ENCODE assay signal across 9 mouse cellular contexts in the genomic region with DNA sequence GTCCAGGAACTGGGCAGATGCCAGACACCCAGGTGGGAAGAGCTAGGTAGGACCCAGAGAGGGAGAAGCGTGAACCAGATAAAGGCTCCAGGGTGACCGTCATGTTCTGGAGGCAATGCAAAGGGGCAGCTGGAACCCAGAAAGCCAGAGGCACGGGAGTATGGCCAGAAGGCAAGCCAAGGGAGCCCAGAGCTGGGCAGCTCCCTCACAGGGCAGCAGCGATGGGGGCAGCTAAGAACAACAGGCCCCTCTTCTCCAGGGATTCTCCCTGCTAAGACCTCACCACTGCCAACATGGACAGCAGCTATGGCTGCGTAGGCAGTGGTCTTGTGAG. TPM values are rescaled to one million over a fixed set of nuclear protein-coding genes. Genes with fewer than 3 reads are reported as not detected.
DNase-seq lines count a peak whose midpoint lies in the region; ATAC-seq and TF ChIP-seq lines count a peak whose summit lies in the region.
"Had no signal": no experiment of that assay in that cellular context is flagged by ENCODE, and none has a peak within 500 bp of the region (broad histone marks: within the 10 kb centered on the region; RNA-seq: fewer than 3 reads in every experiment).

No protein-coding gene starts in this region.

- H3K4me2 ChIP-seq in heart, embryonic 14.5 days (ENCODE audit: low read length): peak overlapping the region; percentile 66
- 0 out of 2 replicates have a peak overlapping the region, but pooled peaks have one; percentile 38 for H3K4me2 ChIP-seq in forebrain, postnatal 0 days (ENCODE audit: low read depth)
- H3K4me2 ChIP-seq in liver, embryonic 13.5 days: peak overlapping the region; percentile 52

- peak overlapping the region; percentile 57 for H3K9ac ChIP-seq in heart, embryonic 14.5 days (ENCODE audit: low read length)
- no peak overlapping the region for H3K9ac ChIP-seq in ES-Bruce4 (ENCODE audit: low read depth, poor library complexity, severe bottlenecking)
- no peak overlapping the region for H3K9ac ChIP-seq in forebrain, postnatal 0 days
- H3K9ac ChIP-seq in liver, embryonic 13.5 days: no peak overlapping the region

- no peaks in the 10 kb centered on the region for H3K27me3 ChIP-seq in heart, embryonic 14.5 days (ENCODE audit: control insufficient read depth, insufficient read depth, low read length)
- no peaks in the 10 kb centered on the region for H3K27me3 ChIP-seq in ES-Bruce4 (ENCODE audit: control insufficient read depth, insufficient read depth, low read length, poor library complexity, severe bottlenecking)
- no peaks in the 10 kb centered on the region for H3K27me3 ChIP-seq in forebrain, postnatal 0 days (ENCODE audit: insufficient read depth, low read length)
- peaks cover 45% of the 10 kb centered on the region for H3K27me3 ChIP-seq in liver, embryonic 13.5 days

- no peaks in the 10 kb centered on the region for H3K9me3 ChIP-seq in heart, embryonic 14.5 days (ENCODE audit: control insufficient read depth, low read length)
- no peaks in the 10 kb centered on the region for H3K9me3 ChIP-seq in ES-Bruce4 (replicated peaks; ENCODE audit: control insufficient read depth, insufficient read depth, low read length, poor library complexity, severe bottlenecking)
- H3K9me3 ChIP-seq in forebrain, postnatal 0 days (ENCODE audit: low read length): no peaks in the 10 kb centered on the region
- no peaks in the 10 kb centered on the region for H3K9me3 ChIP-seq in liver, embryonic 13.5 days (replicated peaks)

- no peak for TF ChIP-seq POLR2A in ES-Bruce4 (IDR thresholded peaks at IDR 0.05; ENCODE audit: insufficient read depth, low read length)

- H3K36me3 ChIP-seq in heart, embryonic 14.5 days (ENCODE audit: control insufficient read depth, insufficient read depth, low read length): peaks cover 69% of the 10 kb centered on the region
- no peaks in the 10 kb centered on the region for H3K36me3 ChIP-seq in ES-Bruce4 (ENCODE audit: control insufficient read depth, insufficient read depth, low read length, poor library complexity, severe bottlenecking)
- peaks cover 22% of the 10 kb centered on the region for H3K36me3 ChIP-seq in forebrain, postnatal 0 days (ENCODE audit: insufficient read depth)
- no peaks in the 10 kb centered on the region for H3K36me3 ChIP-seq in liver, embryonic 13.5 days

- ATAC-seq in heart, embryonic 14.5 days (ENCODE audit: insufficient number of reproducible peaks, insufficient read depth, low FRiP score, low read depth): no peak
- no peak for ATAC-seq in forebrain, postnatal 0 days
- ATAC-seq in liver, embryonic 13.5 days (ENCODE audit: low read depth): no peak
- no peak for ATAC-seq in monocyte, adult 5-6 weeks (replicated peaks; ENCODE audit: insufficient number of reproducible peaks, low FRiP score, low TSS enrichment, poor library complexity, severe bottlenecking)

- H3K27ac ChIP-seq in heart, embryonic 14.5 days (replicated peaks in 1 of 2; ENCODE audit: control insufficient read depth in 1 of 2, insufficient read depth in 1 of 2, low read depth in 2 of 2, low read length in 2 of 2): peak overlapping the region; percentile 65 to 86
- H3K27ac ChIP-seq in ES-Bruce4 (ENCODE audit: insufficient read depth, low read length): no peak overlapping the region
- no peak overlapping the region for H3K27ac ChIP-seq in forebrain, postnatal 0 days (ENCODE audit: low read depth, low read length)
- no peak overlapping the region for H3K27ac ChIP-seq in liver, embryonic 13.5 days
- H3K27ac ChIP-seq in layer of hippocampus, adult 2 months: no peak overlapping the region
- H3K27ac ChIP-seq: left cerebral cortex, adult 2 months had no signal

- 30% methylated on average over 5 of the region's 5 CpGs for WGBS in heart, embryonic 14.5 days
- 39% methylated on average over 5 of the region's 5 CpGs for WGBS in forebrain, postnatal 0 days
- WGBS in liver, embryonic 13.5 days (ENCODE audit: insufficient replicate concordance): 44% methylated on average over 5 of the region's 5 CpGs

- no peak for TF ChIP-seq EP300 in ES-Bruce4 (IDR thresholded peaks at IDR 0.05; ENCODE audit: insufficient read depth, low read depth, low read length)

- TF ChIP-seq CTCF in ES-Bruce4 (IDR thresholded peaks at IDR 0.05; ENCODE audit: low read depth, low read length): no peak
- TF ChIP-seq CTCF in forebrain, postnatal 0 days (IDR thresholded peaks at IDR 0.05; ENCODE audit: low read depth): no peak
- TF ChIP-seq CTCF in layer of hippocampus, adult 2 months (conservative IDR thresholded peaks at IDR 0.05): no peak

- H3K4me1 ChIP-seq in heart, embryonic 14.5 days (ENCODE audit: control insufficient read depth in 2 of 2, insufficient read depth in 2 of 2, low read length in 2 of 2): peaks cover 49 to 66% of the 10 kb centered on the region in 2 experiments
- H3K4me1 ChIP-seq in ES-Bruce4 (ENCODE audit: control insufficient read depth, insufficient read depth, low read length): no peaks in the 10 kb centered on the region
- H3K4me1 ChIP-seq in forebrain, postnatal 0 days (ENCODE audit: insufficient read depth): peaks cover 7% of the 10 kb centered on the region; the same call in 1 of the 2 replicates
- peaks cover 9% of the 10 kb centered on the region for H3K4me1 ChIP-seq in liver, embryonic 13.5 days (replicated peaks)

- DNase-seq in heart, postnatal 10 days: no peak
- DNase-seq in forebrain, postnatal 0 days: no peak
- DNase-seq in liver, embryonic 13.5 days: no peak
- no peak for DNase-seq in layer of hippocampus, adult 2 months (ENCODE audit: low spot score in 2 of 2)
- no peak for DNase-seq in right cerebral cortex, postnatal 36 days (ENCODE audit: low spot score in 2 of 2)

- peak overlapping the region in 1 of 2 experiments; percentile 26; a peak in 1 of 4 replicates for H3K4me3 ChIP-seq in heart, embryonic 14.5 days (ENCODE audit: control insufficient read depth in 1 of 2, insufficient read depth in 1 of 2, low read depth in 1 of 2, low read length in 2 of 2)
- peak overlapping the region; percentile 19; the same call in 1 of the 2 replicates for H3K4me3 ChIP-seq in ES-Bruce4 (ENCODE audit: low read depth, low read length)
- H3K4me3 ChIP-seq in forebrain, postnatal 0 days (ENCODE audit: low read depth, low read length): no peak overlapping the region
- H3K4me3 ChIP-seq in liver, embryonic 13.5 days (replicated peaks): no peak overlapping the region
- no peak overlapping the region for H3K4me3 ChIP-seq in layer of hippocampus, adult 2 months
- H3K4me3 ChIP-seq: left cerebral cortex, adult 2 months had no signal

- intact Hi-C loops in heart, postnatal 10 days (cut with DNase I): no loop called here

RNA-seq across cellular contexts. Expression of a gene that starts 21.5 kb away (rescaled TPM):
- 23.5 and 32.9 TPM in 2 replicates for polyA plus RNA-seq in heart, embryonic 14.5 days (2014; fragmentation: Nextera tagmentation; extraction: Ambion mirVana)
- 10 to 100 TPM; 90.5 to 93.9 TPM for total RNA-seq in heart, postnatal 10 days (2021)
- 3.3 and 5.8 TPM in 2 replicates for polyA plus RNA-seq in ES-Bruce4 (2011; ENCODE audit: insufficient read depth, insufficient read length, low read depth, missing spikeins)
- total RNA-seq in forebrain, postnatal 0 days (2014; rRNA removed): 13.5 and 21.2 TPM in 2 replicates
- 4.7 and 6.8 TPM in 2 replicates for polyA plus RNA-seq in forebrain, postnatal 0 days (2015; fragmentation: Nextera tagmentation; extraction: Ambion mirVana)
- polyA plus RNA-seq in liver, embryonic 13.5 days (2015; fragmentation: Nextera tagmentation; extraction: Ambion mirVana): 0.20 and 0.22 TPM in 2 replicates
- total RNA-seq in layer of hippocampus, adult 2 months (2021): 10 to 100 TPM; 21.7 to 23.6 TPM
- total RNA-seq in monocyte, adult 5-6 weeks (2017): 0.53 TPM in 1 of 3 replicates, not detected in the others

RNA-seq across cellular contexts. Expression of a gene that starts 34.7 kb away (rescaled TPM):
- polyA plus RNA-seq in heart, embryonic 14.5 days (2014; fragmentation: Nextera tagmentation; extraction: Ambion mirVana): 27.7 and 28.2 TPM in 2 replicates
- 10 to 100 TPM; 44.0 to 44.4 TPM for total RNA-seq in heart, postnatal 10 days (2021)
- polyA plus RNA-seq in ES-Bruce4 (2011; ENCODE audit: insufficient read depth, insufficient read length, low read depth, missing spikeins): 1.1 and 1.2 TPM in 2 replicates
- total RNA-seq in forebrain, postnatal 0 days (2014; rRNA removed): 6.1 and 8.3 TPM in 2 replicates
- 6.3 and 6.8 TPM in 2 replicates for polyA plus RNA-seq in forebrain, postnatal 0 days (2015; fragmentation: Nextera tagmentation; extraction: Ambion mirVana)
- 2.5 and 2.7 TPM in 2 replicates for polyA plus RNA-seq in liver, embryonic 13.5 days (2015; fragmentation: Nextera tagmentation; extraction: Ambion mirVana)
- total RNA-seq in layer of hippocampus, adult 2 months (2021): 1 to 10 TPM; 6.6 to 7.8 TPM
- 0.29 TPM in 1 of 3 replicates, not detected in the others for total RNA-seq in monocyte, adult 5-6 weeks (2017)

Comparison
In these comparisons a context has a peak if more than half of its experiments do, and no peak if none do; other contexts are left out.
1. H3K27ac ChIP-seq: peak in heart, embryonic 14.5 days (2 of 2); none in ES-Bruce4 (single experiment), forebrain, postnatal 0 days (single experiment), liver, embryonic 13.5 days (single experiment) and layer of hippocampus, adult 2 months (single experiment).
2. Peak in every context shown above with its lines, with median percentiles within 50 percentile points of each other: H3K4me2 ChIP-seq.